Mouse (Mus musculus): ENCODE measurements around the gene Rsph10b.

DNA sequence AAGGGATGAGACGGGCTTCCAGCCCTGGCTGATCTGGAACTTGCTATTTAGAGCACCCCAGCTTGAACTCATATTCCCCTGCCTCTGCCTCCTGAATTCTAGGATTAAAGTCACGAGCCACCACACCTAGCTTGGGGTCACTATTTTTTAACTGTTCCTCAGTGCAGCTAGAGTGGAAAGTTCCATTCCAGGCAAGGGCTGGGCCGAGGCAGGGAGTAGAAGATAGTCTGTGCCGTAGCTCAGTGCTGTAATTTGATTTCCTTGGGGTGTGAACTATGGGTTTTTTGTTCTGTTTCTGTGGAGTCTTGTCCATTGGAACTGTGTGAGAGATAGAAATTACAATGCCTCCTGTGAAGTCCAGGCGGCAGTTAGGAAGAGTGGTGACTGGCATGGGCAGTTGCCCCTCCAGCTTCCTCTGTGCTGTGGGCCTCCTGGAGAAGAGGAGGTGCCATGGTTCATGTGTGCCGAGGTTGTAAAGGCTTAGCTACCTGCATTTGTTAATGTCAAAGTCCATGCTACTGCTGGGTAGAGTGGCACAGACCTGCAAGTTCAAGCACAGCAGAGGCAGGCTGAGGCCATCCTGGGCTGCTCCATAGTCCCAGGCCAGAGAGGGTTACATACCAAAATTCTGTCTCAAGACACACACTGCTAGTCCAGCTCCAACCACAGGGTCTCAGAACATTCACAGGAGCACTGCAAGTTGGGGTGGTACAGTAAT, 813 bp upstream of the Rsph10b start:
- no peak for TF ChIP-seq POLR2A (IDR thresholded peaks at IDR 0.05; ENCODE audit: borderline replicate concordance, insufficient read depth, low read length)
- TF ChIP-seq CTCF (IDR thresholded peaks at IDR 0.05; ENCODE audit: borderline replicate concordance, insufficient read depth, low read depth, low read length) = no peak

Measured in cerebellum, adult 2 months (tissue).